Mouse (Mus musculus) neural tube, embryonic 12.5 days (tissue): ENCODE data around the gene Twsg1. TPM values are rescaled to one million over a fixed set of nuclear protein-coding genes. Genes with fewer than 3 reads are reported as not detected.
A peak's percentile ranks its signal among the peaks of the same experiment; 100 is the strongest.
"Not testable (repeated sequence)": the region's sequence is repeated elsewhere in the genome, so short reads cannot be mapped to it uniquely, and the experiment has no call there.

Experiments
- ATAC-seq: fragments of 200-750 bp; cut with Nextera tagmentation; 2 replicates; pipeline ENCODE4 v1.8.0; 2017; ENCODE audit warnings: low read depth, mild to moderate bottlenecking, moderate TSS enrichment, moderate library complexity; ENCODE audit not compliant: low FRiP score
- H3K27ac ChIP-seq: fragments of 300-500 bp; sonication (generic); 2 replicates; pipeline ENCODE4 v1.5.1; 2016
- H3K27me3 ChIP-seq: fragments of 300-500 bp; sonication (generic); replicated peaks from 2 replicates; pipeline ENCODE4 v1.6.1; 2016; ENCODE audit warnings: mild to moderate bottlenecking
- H3K36me3 ChIP-seq: fragments of 300-500 bp; sonication (generic); 2 replicates; pipeline ENCODE4 v1.6.1; 2016; ENCODE audit warnings: mild to moderate bottlenecking
- H3K4me1 ChIP-seq: fragments of 300-500 bp; sonication (generic); 2 replicates; pipeline ENCODE4 v1.6.1; 2016
- H3K4me2 ChIP-seq: fragments of 300-500 bp; sonication (generic); replicated peaks from 2 replicates; pipeline ENCODE4 v1.6.1; 2016; ENCODE audit warnings: mild to moderate bottlenecking
- H3K4me3 ChIP-seq: fragments of 300-500 bp; sonication (generic); 2 replicates; pipeline ENCODE4 v1.5.1; 2016
- H3K9ac ChIP-seq: fragments of 300-500 bp; sonication (generic); 2 replicates; pipeline ENCODE4 v1.6.1; 2016; ENCODE audit warnings: mild to moderate bottlenecking
- H3K9me3 ChIP-seq: fragments of 300-500 bp; sonication (generic); 2 replicates; pipeline ENCODE4 v1.6.1; 2016; ENCODE audit warnings: mild to moderate bottlenecking
- WGBS: fragments of 180-500 bp; shearing (Covaris S2); methylation state at CpG from one replicate; pipeline ENCODE4 v1.1.7; 2016; 5-methylcytosine and 5-hydroxymethylcytosine counted together
- polyA plus RNA-seq: library from polyadenylated mRNA; unstranded; fragments of >200 nt; fragmentation: Nextera tagmentation; extraction: Ambion mirVana; gene quantifications from 2 replicates; pipeline ENCODE4 v1.2.1, GENCODE M21; 2016

Twsg1 gene
- 75.0 and 79.0 TPM in 2 replicates for polyA plus RNA-seq

- no peaks in the 10 kb centered on the region for H3K27me3 ChIP-seq
- H3K9me3 ChIP-seq = no peaks in the 10 kb centered on the region
- peak within 1 kb of the TSS; percentile 85 for H3K4me3 ChIP-seq
- peak within 1 kb of the TSS; percentile 95 for H3K9ac ChIP-seq
- H3K36me3 ChIP-seq = peaks cover 22% of the 10 kb centered on the region
- peak within 1 kb of the TSS; percentile 64 for H3K4me2 ChIP-seq
- WGBS = under 1% methylated on average over 79 of the region's 87 CpGs
- peak within 1 kb of the TSS; percentile 66; the same call in 1 of the 2 replicates for H3K27ac ChIP-seq
- peak; percentile 97 for ATAC-seq
- H3K4me1 ChIP-seq = 0 out of 2 replicates have a peak, but pooled peaks cover 7% of the 10 kb centered on the region
These were observed at the start of gene Twsg1 for GRCm38 (mm10) chr17:65950622-65951404. Twsg1 (minus strand) TSS chr17:65951226.

GRCm38 (mm10) chr17:65988151-65988820 is 37.3 kb upstream of the Twsg1 start:
- no peaks in the 10 kb centered on the region for H3K4me1 ChIP-seq
- ATAC-seq = no peak
- no peak overlapping the region for H3K4me3 ChIP-seq
- H3K4me2 ChIP-seq = no peak overlapping the region
- H3K9ac ChIP-seq = no peak overlapping the region
- no peaks in the 10 kb centered on the region for H3K9me3 ChIP-seq
- H3K27ac ChIP-seq = no peak overlapping the region
- H3K27me3 ChIP-seq = no peaks in the 10 kb centered on the region
- H3K36me3 ChIP-seq = no peaks in the 10 kb centered on the region
- WGBS = 90% methylated on average over 3 of the region's 3 CpGs

GRCm38 (mm10) chr17:65976720-65977119 is 25.7 kb upstream of the Twsg1 start:
- not testable (repeated sequence) for H3K9me3 ChIP-seq, H3K27ac ChIP-seq, H3K4me3 ChIP-seq, H3K9ac ChIP-seq, H3K36me3 ChIP-seq, ATAC-seq, H3K4me1 ChIP-seq, H3K27me3 ChIP-seq, H3K4me2 ChIP-seq

GRCm38 (mm10) chr17:65967751-65968150 is 16.7 kb upstream of the Twsg1 start:
- Histone ChIP-seq H3K4me1 (no peaks in the 10 kb centered on the region), H3K36me3 (no peaks in the 10 kb centered on the region; the same call in 1 of the 2 replicates), H3K27ac (no peak overlapping the region), H3K9ac (no peak overlapping the region), H3K4me2 (no peak overlapping the region), H3K9me3 (no peaks in the 10 kb centered on the region), H3K4me3 (no peak overlapping the region), H3K27me3 (no peaks in the 10 kb centered on the region)
- no peak for ATAC-seq
- 74% methylated on average over 11 of the region's 11 CpGs for WGBS

- no peak overlapping the region for H3K4me2 ChIP-seq
- no peak overlapping the region for H3K27ac ChIP-seq
- WGBS = 96% methylated on average over 2 of the region's 2 CpGs
- no peaks in the 10 kb centered on the region for H3K27me3 ChIP-seq
- H3K9ac ChIP-seq = no peak overlapping the region
- no peaks in the 10 kb centered on the region for H3K36me3 ChIP-seq
- H3K4me3 ChIP-seq = no peak overlapping the region
- H3K4me1 ChIP-seq = no peaks in the 10 kb centered on the region
- no peaks in the 10 kb centered on the region for H3K9me3 ChIP-seq
- ATAC-seq = no peak
These were observed 11.2 kb upstream of the Twsg1 start for GRCm38 (mm10) chr17:65962263-65962662.

GRCm38 (mm10) chr17:65961606-65962136 is 10.6 kb upstream of the Twsg1 start:
- H3K4me2 ChIP-seq = no peak overlapping the region
- H3K27me3 ChIP-seq = no peaks in the 10 kb centered on the region
- no peak overlapping the region for H3K27ac ChIP-seq
- no peak for ATAC-seq
- H3K4me1 ChIP-seq = no peaks in the 10 kb centered on the region
- 94% methylated on average over 2 of the region's 2 CpGs for WGBS
- no peaks in the 10 kb centered on the region for H3K36me3 ChIP-seq
- H3K9ac ChIP-seq = no peak overlapping the region
- H3K9me3 ChIP-seq = no peaks in the 10 kb centered on the region
- no peak overlapping the region for H3K4me3 ChIP-seq

GRCm38 (mm10) chr17:65959011-65959410 is 8.0 kb upstream of the Twsg1 start:
- no peaks in the 10 kb centered on the region for H3K27me3 ChIP-seq
- no peak for ATAC-seq

GRCm38 (mm10) chr17:65958366-65958765 is 7.3 kb upstream of the Twsg1 start:
- no peak for ATAC-seq
- H3K4me1 ChIP-seq = no peaks in the 10 kb centered on the region
- H3K27me3 ChIP-seq = no peaks in the 10 kb centered on the region
- H3K4me2 ChIP-seq = no peak overlapping the region
- 94% methylated on average over 1 of the region's 1 CpGs for WGBS
- no peak overlapping the region for H3K4me3 ChIP-seq
- no peaks in the 10 kb centered on the region for H3K36me3 ChIP-seq
- no peaks in the 10 kb centered on the region for H3K9me3 ChIP-seq
- no peak overlapping the region for H3K9ac ChIP-seq
- H3K27ac ChIP-seq = no peak overlapping the region

More at GRCm38 (mm10) chr17:65959011-65959410, 8.0 kb upstream of the Twsg1 start:
- Histone ChIP-seq H3K9me3 (no peaks in the 10 kb centered on the region), H3K4me3 (no peak overlapping the region), H3K4me2 (no peak overlapping the region), H3K4me1 (no peaks in the 10 kb centered on the region), H3K36me3 (no peaks in the 10 kb centered on the region), H3K9ac (no peak overlapping the region), H3K27ac (no peak overlapping the region)
- WGBS = 57% methylated on average over 3 of the region's 3 CpGs

GRCm38 (mm10) chr17:65957782-65958325 is 6.8 kb upstream of the Twsg1 start:
- Histone ChIP-seq H3K9me3 (no peaks in the 10 kb centered on the region), H3K27me3 (no peaks in the 10 kb centered on the region)
- WGBS = 92% methylated on average over 8 of the region's 8 CpGs

GRCm38 (mm10) chr17:65956993-65957781 is 6.2 kb upstream of the Twsg1 start:
- Histone ChIP-seq H3K9ac (no peak overlapping the region), H3K36me3 (no peaks in the 10 kb centered on the region), H3K27me3 (no peaks in the 10 kb centered on the region), H3K4me1 (no peaks in the 10 kb centered on the region), H3K9me3 (no peaks in the 10 kb centered on the region), H3K27ac (no peak overlapping the region), H3K4me2 (no peak overlapping the region), H3K4me3 (no peak overlapping the region)
- 84% methylated on average over 14 of the region's 14 CpGs for WGBS
- no peak for ATAC-seq

More at GRCm38 (mm10) chr17:65957782-65958325, 6.8 kb upstream of the Twsg1 start:
- ATAC-seq = no peak
- Histone ChIP-seq H3K4me3 (no peak overlapping the region), H3K36me3 (no peaks in the 10 kb centered on the region), H3K4me2 (no peak overlapping the region), H3K9ac (no peak overlapping the region), H3K27ac (no peak overlapping the region), H3K4me1 (no peaks in the 10 kb centered on the region)

- no peak overlapping the region for H3K4me3 ChIP-seq
- H3K9me3 ChIP-seq = no peaks in the 10 kb centered on the region
- ATAC-seq = no peak
- 73% methylated on average over 3 of the region's 3 CpGs for WGBS
- H3K27ac ChIP-seq = no peak overlapping the region
- no peaks in the 10 kb centered on the region for H3K36me3 ChIP-seq
- H3K27me3 ChIP-seq = no peaks in the 10 kb centered on the region
- no peak overlapping the region for H3K4me2 ChIP-seq
- H3K4me1 ChIP-seq = no peaks in the 10 kb centered on the region
- H3K9ac ChIP-seq = no peak overlapping the region
These were observed 5.1 kb upstream of the Twsg1 start for GRCm38 (mm10) chr17:65956140-65956539.
